Mouse (Mus musculus) retina, embryonic 14.5 days (tissue): ENCODE measurements around the gene Tpp1.
"Not testable (repeated sequence)": the region's sequence is repeated elsewhere in the genome, so short reads cannot be mapped to it uniquely, and the experiment has no call there.

Experiments
- DNase-seq: peaks from one replicate; pipeline ENCODE4 v3.0.0-alpha.2; 2015; ENCODE audit warnings: low spot score

The Tpp1 gene

GRCm38 (mm10) chr7:105762517-105763270 lies 10.7 kb upstream of the Tpp1 start:
- no peak for DNase-seq

- DNase-seq: no peak
These were observed 9.9 kb upstream of the Tpp1 start for GRCm38 (mm10) chr7:105761813-105762484.

DNA sequence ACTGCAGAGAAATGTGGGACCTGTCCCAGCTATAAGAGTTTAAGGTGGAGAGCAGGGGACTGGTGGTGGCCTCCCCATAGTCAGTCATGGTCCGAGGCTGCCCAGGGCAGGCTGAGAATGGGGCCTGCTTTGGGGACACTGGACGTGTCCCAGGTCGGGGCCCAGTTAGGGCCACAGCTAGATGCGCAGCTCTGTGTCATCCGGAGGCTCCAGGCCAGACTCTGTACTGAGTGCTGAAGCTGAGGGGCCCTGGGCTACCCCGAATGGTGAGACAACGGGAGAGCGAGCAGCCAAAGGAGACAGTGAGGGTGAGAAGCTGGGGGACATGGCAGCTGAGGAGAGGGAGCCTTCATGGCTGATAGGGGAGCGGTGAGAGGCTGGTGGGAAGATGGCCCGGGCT lies 1.2 kb upstream of the Tpp1 start:
- DNase-seq: no peak

DNA sequence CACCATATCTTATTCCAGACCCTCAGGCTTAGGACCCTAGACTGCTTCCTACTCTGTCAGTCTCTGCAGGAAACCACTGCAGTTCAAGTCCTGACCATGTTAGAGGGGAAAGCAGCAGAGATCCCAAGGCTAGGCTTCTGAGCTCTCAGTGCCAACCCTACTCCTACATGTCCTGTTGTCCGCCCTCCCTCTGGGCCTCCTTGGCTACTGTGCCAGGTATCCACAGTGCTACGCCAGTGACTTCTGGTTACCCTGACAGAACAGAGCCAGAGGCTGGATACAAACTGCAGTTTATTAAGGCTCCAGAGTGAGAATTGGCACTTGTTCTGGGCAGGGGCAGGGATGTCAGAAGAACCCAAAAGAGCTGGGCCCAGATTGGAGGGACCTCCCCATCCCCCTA lies 681 bp upstream of the Tpp1 start:
- DNase-seq: no peak

- no peak for DNase-seq
These were observed 4.3 kb downstream of the Tpp1 start for GRCm38 (mm10) chr7:105747776-105748175.

DNA sequence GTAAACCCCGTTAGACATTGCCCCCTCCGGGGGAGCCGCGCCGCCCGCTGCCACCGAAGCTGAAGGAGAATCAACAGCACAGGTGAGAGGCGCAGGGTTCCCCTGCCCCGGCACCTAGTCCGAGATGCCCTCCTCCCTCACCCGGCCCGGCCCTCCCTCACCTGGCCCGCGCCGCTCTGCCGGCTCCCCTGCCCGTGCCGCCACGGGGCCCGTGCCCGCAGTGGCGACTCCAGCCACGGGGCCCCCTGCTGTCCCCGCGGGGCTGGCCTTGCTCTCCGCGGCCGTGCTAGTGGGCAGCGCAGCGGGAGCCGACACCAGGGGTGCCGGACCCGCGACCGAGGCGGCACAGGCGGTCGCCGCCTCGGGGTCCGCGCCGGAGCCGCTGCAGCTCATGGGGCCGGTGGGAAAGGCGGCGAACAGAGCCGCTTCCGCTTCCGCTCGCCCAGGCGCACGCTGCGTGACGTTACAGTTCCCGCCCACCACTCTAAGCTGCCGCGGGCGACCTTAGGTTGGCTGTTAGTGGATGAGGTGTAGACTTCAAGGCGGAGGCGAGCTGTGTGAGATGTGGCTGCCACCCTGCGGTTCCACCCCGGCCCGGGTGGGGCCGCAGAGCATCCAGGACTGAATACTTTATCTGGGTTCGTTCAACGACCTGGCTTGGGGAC lies 8.0 kb downstream of the Tpp1 start, which contains the start of gene Taf10:
Taf10 (minus strand) TSS at position 436 of the 665 bp plus-strand sequence.
- peak; percentile 91 for DNase-seq

DNA sequence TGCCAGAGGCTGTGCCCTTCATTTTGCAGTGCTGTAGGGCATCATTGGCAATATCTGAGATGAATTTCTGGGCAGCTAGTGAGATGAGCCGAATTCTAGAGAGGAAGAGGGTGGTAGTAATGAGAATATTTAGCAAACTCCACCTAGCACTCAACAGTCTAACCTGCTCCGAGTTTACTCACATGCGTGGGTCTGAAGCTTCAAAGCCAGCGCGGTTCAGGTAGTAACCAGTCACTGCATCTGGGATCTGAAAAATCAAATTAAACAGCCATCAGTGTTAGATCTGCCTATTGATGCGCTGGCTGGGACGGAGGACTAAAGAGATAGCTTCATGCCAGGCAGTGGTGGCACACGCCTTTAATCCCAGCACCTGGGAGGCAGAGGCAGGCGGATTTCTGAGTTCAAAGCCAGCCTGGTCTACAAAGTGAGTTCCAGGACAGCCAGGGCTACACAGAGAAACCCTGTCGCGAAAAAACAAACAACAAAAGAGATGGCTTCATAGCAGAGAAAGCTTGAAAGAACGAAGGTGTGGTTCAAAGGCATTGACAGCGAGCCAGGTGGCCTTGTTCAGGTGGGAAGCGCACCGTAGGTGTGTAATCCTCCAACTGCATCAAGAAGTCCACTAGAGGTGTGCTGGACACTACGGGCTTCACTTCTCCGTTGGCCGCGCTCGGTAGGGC lies 8.6 kb downstream of the Tpp1 start:
- not testable (repeated sequence) for DNase-seq

GRCm38 (mm10) chr7:105742539-105743215 lies 9.4 kb downstream of the Tpp1 start:
- not testable (repeated sequence) for DNase-seq

GRCm38 (mm10) chr7:105741978-105742377 lies 10.1 kb downstream of the Tpp1 start:
- no peak for DNase-seq

- no peak for DNase-seq
These were observed 11.2 kb downstream of the Tpp1 start for GRCm38 (mm10) chr7:105740851-105741250.

DNA sequence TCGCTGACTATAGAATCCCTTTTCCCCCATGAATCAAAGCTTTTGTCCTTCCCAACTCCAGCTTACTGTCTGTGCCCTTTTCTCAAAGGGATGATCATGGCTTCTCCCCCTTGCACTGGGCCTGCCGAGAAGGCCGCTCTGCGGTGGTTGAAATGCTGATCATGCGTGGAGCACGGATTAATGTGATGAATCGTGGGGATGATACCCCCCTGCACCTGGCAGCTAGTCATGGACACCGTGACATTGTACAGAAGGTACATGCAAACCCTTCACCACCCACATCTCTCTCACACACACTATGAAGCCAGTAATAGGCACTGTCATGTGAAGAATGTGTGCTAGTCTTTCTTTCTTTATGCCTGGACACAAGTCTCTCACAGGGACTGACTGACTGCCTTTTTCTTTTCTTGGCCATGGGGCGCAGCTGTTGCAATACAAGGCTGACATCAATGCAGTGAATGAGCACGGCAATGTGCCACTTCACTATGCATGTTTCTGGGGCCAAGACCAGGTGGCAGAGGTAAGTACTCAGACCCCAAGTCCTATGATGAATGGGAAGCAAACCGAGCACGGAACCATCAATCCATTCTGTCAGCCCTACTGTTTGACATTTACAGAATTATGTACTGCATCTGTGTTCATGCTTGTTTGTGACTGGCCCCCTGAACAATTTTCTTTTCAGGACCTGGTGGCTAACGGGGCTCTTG lies 11.8 kb downstream of the Tpp1 start:
- DNase-seq: no peak

DNA sequence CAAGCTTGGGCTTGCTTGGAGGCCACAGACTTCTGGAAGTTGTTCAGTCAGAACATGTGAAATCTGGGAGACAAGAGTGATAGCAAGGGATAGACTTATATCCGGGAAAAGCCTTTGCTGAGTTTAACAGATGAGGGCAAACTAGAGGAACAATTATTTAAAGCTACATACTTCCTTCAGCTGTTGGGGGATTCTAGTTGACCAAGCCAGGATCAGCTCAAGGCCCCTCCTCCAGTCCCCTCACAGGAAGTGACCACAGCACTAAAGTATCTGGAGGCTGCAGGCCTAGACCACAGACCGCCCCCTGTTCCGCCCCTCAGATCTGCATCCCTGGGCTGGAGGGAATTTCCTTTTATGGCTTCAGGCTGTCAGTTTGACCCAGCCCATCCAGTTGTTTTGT lies 13.1 kb downstream of the Tpp1 start:
- DNase-seq: peak; percentile 54

GRCm38 (mm10) chr7:105738286-105738685 lies 13.7 kb downstream of the Tpp1 start:
- DNase-seq: no peak

DNA sequence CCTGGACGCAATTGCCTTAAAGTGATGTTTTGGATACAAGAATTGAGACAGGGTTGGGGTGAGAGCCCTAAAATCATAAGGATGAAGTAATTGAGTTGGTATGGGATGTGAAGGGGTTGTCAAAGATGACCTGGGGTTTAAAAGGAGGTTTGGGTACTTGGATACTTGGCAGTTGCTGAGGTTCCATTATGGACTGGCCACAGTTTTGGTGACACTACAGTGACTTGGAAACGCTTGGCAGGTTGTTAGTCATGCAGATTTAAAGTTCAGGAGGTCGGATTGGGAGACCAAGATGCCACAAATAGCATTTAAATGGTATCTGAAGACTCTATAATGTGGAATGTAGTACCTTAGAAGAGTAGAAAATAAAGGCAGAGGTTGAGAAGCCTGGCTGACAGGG lies 14.4 kb downstream of the Tpp1 start:
- no peak for DNase-seq

- DNase-seq: no peak
These were observed 15.0 kb downstream of the Tpp1 start, which contains the start of gene Rrp8 for GRCm38 (mm10) chr7:105736911-105737521. Gene Rrp8, minus strand, starts transcription at chr7:105737385.

- peak; percentile 91 for DNase-seq
These were observed 15.7 kb downstream of the Tpp1 start, which contains the start of gene Ilk for GRCm38 (mm10) chr7:105736264-105736901. Gene Ilk, plus strand, starts transcription at chr7:105736592.

GRCm38 (mm10) chr7:105735464-105735863 lies 16.6 kb downstream of the Tpp1 start:
- not testable (repeated sequence) for DNase-seq

DNA sequence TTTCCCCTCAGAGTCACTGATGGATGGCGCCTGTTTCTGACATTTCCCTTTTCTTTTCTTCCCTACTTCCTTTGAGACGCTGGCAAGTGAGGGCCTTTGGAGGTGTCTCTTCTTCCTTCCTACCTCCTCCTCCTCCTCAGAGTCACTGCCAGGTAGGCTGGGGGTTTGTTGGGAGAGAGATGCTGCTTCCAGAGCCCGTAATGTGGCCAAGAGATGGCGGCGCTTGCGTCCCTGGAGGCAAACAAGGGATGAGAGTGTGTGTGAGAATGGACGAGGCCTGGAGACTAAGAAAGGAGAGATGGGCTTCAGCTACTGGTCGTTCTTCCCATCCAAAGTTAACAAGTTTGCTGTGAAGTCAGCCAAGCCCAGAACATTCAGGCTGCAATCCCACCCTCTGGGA lies 17.2 kb downstream of the Tpp1 start:
- DNase-seq: no peak

DNA sequence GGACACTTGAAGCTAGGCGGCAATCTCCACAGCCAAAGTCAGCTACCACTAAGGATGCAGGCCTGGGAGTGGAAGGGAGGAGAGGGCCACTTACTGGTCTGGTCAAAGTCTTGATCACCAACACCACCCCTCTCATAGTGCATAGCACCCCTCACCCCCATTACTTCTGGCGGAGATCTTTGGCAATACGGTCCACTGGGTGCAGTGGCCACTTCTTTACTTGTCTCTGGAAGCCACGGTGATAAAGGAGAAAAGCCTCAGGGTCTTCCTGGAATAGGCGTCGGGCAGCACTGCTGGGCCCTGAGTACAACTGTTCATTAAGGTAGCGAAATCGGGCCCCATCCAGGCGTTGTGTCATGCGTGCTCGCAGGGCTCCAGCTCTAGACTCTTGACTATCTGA lies 18.2 kb downstream of the Tpp1 start:
- DNase-seq: no peak
